Mouse (Mus musculus) CH12.LX (cell line): ENCODE measurements around the gene Pfkfb2. TPM values are rescaled to one million over a fixed set of nuclear protein-coding genes. Genes with fewer than 3 reads are reported as not detected.

ENCODE experiments used
- DNase-seq: peaks from one replicate; pipeline ENCODE4 v3.0.0-alpha.2; 2013; ENCODE audit errors: extremely low read depth
- H3K27ac ChIP-seq: 2 replicates; pipeline ENCODE4 v1.5.1; 2012; ENCODE audit warnings: low read depth, mild to moderate bottlenecking, control low read depth, moderate library complexity; ENCODE audit not compliant: insufficient read depth
- H3K27me3 ChIP-seq: replicated peaks from 2 replicates; pipeline ENCODE3; 2012; ENCODE audit warnings: inconsistent platforms
- H3K36me3 ChIP-seq, 2 experiments: replicated peaks in 1 of 2; 2 replicates each; pipeline versions ENCODE3 to v1.6.1; 2012; ENCODE audit warnings: inconsistent platforms in 1 of 2, low read length in 1 of 2, mild to moderate bottlenecking in 1 of 2, mixed read lengths in 1 of 2, moderate library complexity in 1 of 2; ENCODE audit not compliant: control insufficient read depth in 1 of 2, insufficient read depth in 1 of 2
- H3K4me1 ChIP-seq, 2 experiments: 2 replicates each; pipeline ENCODE4 v1.6.1; 2012; ENCODE audit warnings: inconsistent platforms in 1 of 2, moderate library complexity in 1 of 2; ENCODE audit not compliant: insufficient read depth in 2 of 2, control insufficient read depth in 1 of 2
- H3K4me2 ChIP-seq: 2 replicates; pipeline ENCODE4 v1.6.1; 2012; ENCODE audit warnings: low read depth, mild to moderate bottlenecking, control low read depth; ENCODE audit not compliant: poor library complexity, insufficient read depth, severe bottlenecking
- H3K4me3 ChIP-seq, 3 experiments: fragments of 150-350 bp in 1 of 3; sonication (generic) in 1 of 3; replicated peaks in 1 of 3; 2 replicates each; pipeline versions ENCODE3 to v1.5.1; 2011 to 2012; ENCODE audit warnings: low read depth in 2 of 3, low read length in 2 of 3, mild to moderate bottlenecking in 2 of 3, moderate library complexity in 2 of 3, control low read depth in 1 of 3, improper control_type of control experiment in 1 of 3, inconsistent platforms in 1 of 3, mixed read lengths in 1 of 3; ENCODE audit not compliant: poor library complexity in 1 of 3
- H3K79me2 ChIP-seq: replicated peaks from 2 replicates; pipeline ENCODE4 v1.6.1; 2012; ENCODE audit warnings: mild to moderate bottlenecking, moderate library complexity; ENCODE audit not compliant: control insufficient read depth, poor library complexity, insufficient read depth, severe bottlenecking; ENCODE audit errors: extremely low read depth
- H3K9ac ChIP-seq: 2 replicates; pipeline ENCODE4 v1.6.1; 2012; ENCODE audit warnings: low read depth, mild to moderate bottlenecking, control low read depth, moderate library complexity; ENCODE audit not compliant: insufficient read depth
- H3K9me3 ChIP-seq: replicated peaks from 2 replicates; pipeline ENCODE3; 2012; ENCODE audit warnings: low read length, inconsistent platforms, mixed read lengths
- BHLHE40 ChIP-seq: IDR thresholded peaks from 2 replicates; pipeline ENCODE4 v1.6.1; 2011; ENCODE audit warnings: mild to moderate bottlenecking, low read depth, low read length, improper control_type of control experiment
- CHD1 ChIP-seq: IDR thresholded peaks from 2 replicates; pipeline ENCODE4 v1.6.1; 2012; ENCODE audit warnings: low read depth, low read length, improper control_type of control experiment, inconsistent platforms
- E2F4 ChIP-seq: IDR thresholded peaks from 2 replicates; pipeline ENCODE4 v1.6.1; 2011; ENCODE audit warnings: low read depth, low read length, improper control_type of control experiment; ENCODE audit not compliant: insufficient replicate concordance
- ELF1 ChIP-seq: IDR thresholded peaks from 2 replicates; pipeline ENCODE4 v1.6.1; 2014; ENCODE audit warnings: low read depth, mild to moderate bottlenecking, inconsistent platforms, low read length, improper control_type of control experiment
- EP300 ChIP-seq: IDR thresholded peaks from 2 replicates; pipeline ENCODE4 v1.6.1; 2011; ENCODE audit warnings: low read length, improper control_type of control experiment
- GABPA ChIP-seq: IDR thresholded peaks from 2 replicates; pipeline ENCODE4 v1.6.1; 2012; ENCODE audit warnings: low read depth, low read length, improper control_type of control experiment, inconsistent platforms; ENCODE audit not compliant: insufficient replicate concordance
- HCFC1 ChIP-seq: IDR thresholded peaks from 2 replicates; pipeline ENCODE4 v1.6.1; 2012; ENCODE audit warnings: low read depth, mild to moderate bottlenecking, inconsistent platforms, low read length, improper control_type of control experiment
- KAT2A ChIP-seq: IDR thresholded peaks from 2 replicates; pipeline ENCODE4 v1.6.1; 2012; ENCODE audit warnings: low read length, improper control_type of control experiment, inconsistent platforms; ENCODE audit not compliant: insufficient replicate concordance
- MAX ChIP-seq: IDR thresholded peaks from 2 replicates; pipeline ENCODE4 v1.6.1; 2011; ENCODE audit warnings: low read length, improper control_type of control experiment
- MAZ ChIP-seq: IDR thresholded peaks from 2 replicates; pipeline ENCODE4 v1.6.1; 2012; ENCODE audit warnings: low read depth, mild to moderate bottlenecking, inconsistent platforms, low read length, improper control_type of control experiment, moderate library complexity
- MEF2A ChIP-seq: IDR thresholded peaks from 2 replicates; pipeline ENCODE4 v1.6.1; 2014; ENCODE audit warnings: low read depth, mild to moderate bottlenecking, inconsistent platforms, low read length, improper control_type of control experiment, borderline replicate concordance
- MXI1 ChIP-seq: IDR thresholded peaks from 2 replicates; pipeline ENCODE4 v1.6.1; 2011; ENCODE audit warnings: mild to moderate bottlenecking, low read depth, low read length, improper control_type of control experiment
- PAX5 ChIP-seq: IDR thresholded peaks from 2 replicates; pipeline ENCODE4 v1.6.1; 2012; ENCODE audit warnings: low read length, inconsistent platforms, mixed read lengths
- RAD21 ChIP-seq: IDR thresholded peaks from 2 replicates; pipeline ENCODE4 v1.6.1; 2011; ENCODE audit warnings: low read depth, mild to moderate bottlenecking, low read length, improper control_type of control experiment, moderate library complexity
- SMC3 ChIP-seq: IDR thresholded peaks from 2 replicates; pipeline ENCODE4 v1.6.1; 2011; ENCODE audit warnings: low read depth, low read length, improper control_type of control experiment
- TBP ChIP-seq: conservative IDR thresholded peaks from 2 replicates; pipeline ENCODE4 v1.6.1; 2011; ENCODE audit warnings: low read depth, low read length, improper control_type of control experiment
- TCF12 ChIP-seq: IDR thresholded peaks from 2 replicates; pipeline ENCODE4 v1.6.1; 2014; ENCODE audit warnings: low read depth, mild to moderate bottlenecking, inconsistent platforms, low read length, improper control_type of control experiment
- UBTF ChIP-seq: IDR thresholded peaks from 2 replicates; pipeline ENCODE4 v1.6.1; 2012; ENCODE audit warnings: low read depth, mild to moderate bottlenecking, inconsistent platforms, low read length, improper control_type of control experiment, moderate library complexity
- USF1 ChIP-seq: IDR thresholded peaks from 2 replicates; pipeline ENCODE4 v1.6.1; 2014; ENCODE audit warnings: low read depth, mild to moderate bottlenecking, inconsistent platforms, low read length, improper control_type of control experiment
- USF2 ChIP-seq: conservative IDR thresholded peaks from 2 replicates; pipeline ENCODE4 v1.6.1; 2011; ENCODE audit warnings: low read depth, low read length, improper control_type of control experiment
- dilution Hi-C: fragments of 300-500 bp; cut with MboI; formaldehyde crosslinking; loops from 2 replicates; pipeline ENCODE4 v1.14.3; 2020; ENCODE audit warnings: low sequenced_read_pairs; ENCODE audit not compliant: extremely low pct_unique_long_range_greater_than_20kb, extremely low pct_ligation_motif_present
- in situ Hi-C: fragments of 300-500 bp; cut with MboI; formaldehyde crosslinking; loops from 3 replicates; pipeline ENCODE4 v1.14.3; 2019; ENCODE audit warnings: low sequenced_read_pairs, low pct_ligation_motif_present, low pct_unique_long_range_greater_than_20kb, mixed read lengths
- polyA plus RNA-seq: library from polyadenylated mRNA; unstranded; fragments of >175 nt; gene quantifications from 2 replicates; pipeline ENCODE4 v1.2.1, GENCODE M21; 2012; ENCODE audit warnings: low read depth; ENCODE audit not compliant: insufficient read length
- total RNA-seq, 2 experiments: library from RNA; depleted of rRNA; stranded (reverse); fragments of 300-350 nt in 1 of 2; fragments of >200 nt in 1 of 2; gene quantifications; 2 replicates each; pipeline ENCODE4 v1.2.3; 2012 to 2014

Gene Pfkfb2
- total and polyA plus RNA-seq, 3 experiments: 3.7 to 7.1 (median 4.3) TPM

DNA sequence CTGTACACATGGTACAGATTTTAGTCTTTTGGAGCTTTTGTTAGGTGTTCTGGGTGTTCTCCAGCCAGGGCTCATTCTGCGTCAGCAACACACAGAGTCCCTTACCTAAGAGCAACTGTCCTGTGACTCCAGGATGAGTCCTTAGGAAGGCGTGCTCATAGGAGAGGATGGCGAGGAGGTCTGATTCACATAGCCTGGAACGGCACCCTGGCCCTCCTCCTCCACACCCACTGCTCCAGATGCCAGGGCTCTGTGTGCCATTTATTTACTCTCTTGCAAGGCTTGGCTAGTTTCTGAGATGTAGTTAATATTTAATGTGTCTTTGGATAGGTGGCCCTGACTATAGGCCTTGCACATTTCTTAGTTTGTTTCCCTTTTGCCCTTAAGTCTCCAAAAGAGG, 4.6 kb upstream of the Pfkfb2 start:
- peaks cover 0 to 19% of the 10 kb centered on the region in 2 experiments; a peak in 1 of 4 replicates for H3K4me1 ChIP-seq
- H3K4me2 ChIP-seq: no peak overlapping the region
- H3K27ac ChIP-seq: no peak overlapping the region
- dilution Hi-C loops: no loop called here
- in situ Hi-C loops: no loop called here
- no peaks in the 10 kb centered on the region for H3K9me3 ChIP-seq
- H3K27me3 ChIP-seq: no peaks in the 10 kb centered on the region
- H3K36me3 ChIP-seq: no peaks in the 10 kb centered on the region
- DNase-seq: no peak
- H3K4me3 ChIP-seq: no peak overlapping the region
- TF ChIP-seq TCF12 (no peak), ELF1 (no peak), RAD21 (no peak), E2F4 (no peak), USF1 (no peak), SMC3 (no peak), KAT2A (no peak), EP300 (no peak), MAZ (no peak), HCFC1 (no peak), TBP (no peak), MEF2A (no peak), USF2 (no peak), CHD1 (no peak), MAX (no peak)
- no peak overlapping the region for H3K9ac ChIP-seq
- no peaks in the 10 kb centered on the region for H3K79me2 ChIP-seq

DNA sequence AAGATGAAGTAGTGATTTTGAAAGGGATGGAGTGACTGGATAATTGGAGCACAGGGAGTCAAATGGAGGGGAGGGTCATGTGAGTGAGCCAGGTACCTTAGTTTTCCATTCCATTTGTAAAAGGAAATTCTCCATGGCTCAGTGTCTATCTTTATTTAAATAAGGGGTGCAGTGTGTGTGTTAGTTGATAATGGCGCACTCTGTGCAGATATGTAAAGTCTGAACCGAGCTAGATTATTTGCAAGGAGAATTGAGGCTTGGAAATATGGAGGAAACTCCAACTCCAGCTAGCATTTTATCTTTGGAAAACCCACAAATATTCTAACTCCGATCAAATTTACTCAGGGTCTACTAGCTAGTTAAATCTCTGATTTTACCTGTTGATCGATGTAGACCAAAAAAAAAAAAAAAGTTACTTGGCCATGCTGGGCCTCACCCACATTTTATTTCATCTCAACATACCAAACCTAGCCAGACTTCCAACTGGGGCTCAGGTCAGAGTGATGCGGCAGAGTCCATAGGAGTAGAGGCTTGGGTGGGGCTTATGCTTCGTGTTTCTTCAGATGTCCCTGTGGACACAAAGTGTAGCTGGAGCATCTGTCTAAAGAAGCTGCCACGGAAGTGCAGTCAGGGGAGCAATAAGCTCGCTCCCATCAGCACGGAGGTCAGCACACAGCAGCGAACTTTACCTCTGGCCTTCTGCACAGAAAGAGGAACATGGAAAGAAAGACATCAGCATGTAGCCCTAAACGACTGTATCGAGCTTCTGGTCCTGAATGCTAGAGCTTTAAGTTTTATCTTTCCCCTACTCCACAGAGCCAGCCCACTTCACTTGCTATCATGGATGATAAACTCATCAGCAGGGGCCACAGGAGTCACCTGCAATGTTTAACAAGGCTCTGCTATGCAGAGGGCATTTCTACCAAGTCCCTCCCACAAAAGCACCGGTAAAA, 3.9 kb upstream of the Pfkfb2 start:
- Histone ChIP-seq H3K4me1 (peaks cover 0 to 15% of the 10 kb centered on the region in 2 experiments; a peak in 1 of 4 replicates), H3K4me3 (no peak overlapping the region), H3K9ac (no peak overlapping the region), H3K27me3 (no peaks in the 10 kb centered on the region), H3K79me2 (no peaks in the 10 kb centered on the region), H3K36me3 (no peaks in the 10 kb centered on the region), H3K27ac (no peak overlapping the region), H3K9me3 (no peaks in the 10 kb centered on the region), H3K4me2 (no peak overlapping the region)
- no peak for TF ChIP-seq KAT2A
- no peak for TF ChIP-seq TBP
- no peak for TF ChIP-seq PAX5
- TF ChIP-seq GABPA: no peak
- no peak for TF ChIP-seq BHLHE40
- TF ChIP-seq RAD21: no peak
- TF ChIP-seq MEF2A: no peak
- no peak for TF ChIP-seq USF2
- TF ChIP-seq UBTF: no peak
- TF ChIP-seq MXI1: no peak
- TF ChIP-seq CHD1: no peak
- DNase-seq: no peak
- in situ Hi-C loops (no loop called here), dilution Hi-C loops (no loop called here)
